Mouse (Mus musculus) induced T-regulatory cell, adult 2 months (primary cell): ENCODE results near the gene BC051142.
A peak's percentile ranks its signal among the peaks of the same experiment; 100 is the strongest.
"Not testable (repeated sequence)": the region's sequence is repeated elsewhere in the genome, so short reads cannot be mapped to it uniquely, and the experiment has no call there.

ENCODE experiments used
- DNase-seq: peaks from one replicate; pipeline ENCODE4 v3.0.0-alpha.2; 2012; ENCODE audit warnings: low read depth

The BC051142 gene

DNA sequence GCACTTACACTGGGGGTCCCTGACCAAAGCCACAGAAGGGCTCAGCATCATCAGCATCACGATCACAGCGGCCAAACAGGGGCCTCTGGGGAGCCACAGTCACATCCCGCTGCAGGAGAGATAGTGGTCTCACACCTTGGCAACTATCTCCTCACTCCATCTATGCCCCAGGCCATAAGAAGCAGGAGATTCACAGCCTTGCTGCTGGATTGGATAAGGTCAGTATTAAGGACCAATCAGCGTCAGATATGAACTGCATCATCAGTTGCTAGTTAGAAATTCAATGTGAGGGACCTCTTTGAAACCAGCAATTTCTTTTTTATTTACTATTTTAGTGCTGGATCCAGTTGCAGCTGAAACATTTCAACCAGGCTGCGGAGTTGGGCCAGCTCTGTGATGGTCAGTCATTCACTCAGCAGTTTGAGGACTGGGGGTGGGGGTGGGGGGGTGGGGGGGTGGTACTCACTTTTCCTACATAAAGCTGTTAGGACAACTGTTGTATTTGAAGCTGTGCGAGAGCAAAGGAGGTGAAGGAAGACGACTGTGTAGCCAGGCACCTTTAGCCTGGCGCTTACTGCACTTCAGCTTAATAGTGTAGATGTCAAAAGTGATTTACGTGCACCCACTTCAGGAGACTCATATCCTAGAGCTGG, 436 bp upstream of the BC051142 start:
- DNase-seq, result peak; percentile 94

DNA sequence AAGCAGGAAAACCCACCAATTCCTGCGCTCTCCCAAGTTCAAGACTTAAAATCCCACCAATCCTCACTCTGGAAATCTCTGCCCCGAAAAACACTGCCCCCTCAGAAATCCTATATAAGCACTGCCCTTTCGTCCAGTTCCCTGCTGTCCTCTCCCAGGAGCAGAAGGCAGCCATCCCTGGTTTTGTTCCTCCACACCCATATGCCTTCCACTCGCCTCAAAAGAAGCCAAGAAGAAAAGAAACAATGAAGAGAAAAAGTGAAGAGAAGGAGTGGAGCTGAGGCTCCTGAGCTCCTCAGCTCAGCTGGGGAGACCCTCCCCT, 735 bp downstream of the BC051142 start:
- no peak for DNase-seq

DNA sequence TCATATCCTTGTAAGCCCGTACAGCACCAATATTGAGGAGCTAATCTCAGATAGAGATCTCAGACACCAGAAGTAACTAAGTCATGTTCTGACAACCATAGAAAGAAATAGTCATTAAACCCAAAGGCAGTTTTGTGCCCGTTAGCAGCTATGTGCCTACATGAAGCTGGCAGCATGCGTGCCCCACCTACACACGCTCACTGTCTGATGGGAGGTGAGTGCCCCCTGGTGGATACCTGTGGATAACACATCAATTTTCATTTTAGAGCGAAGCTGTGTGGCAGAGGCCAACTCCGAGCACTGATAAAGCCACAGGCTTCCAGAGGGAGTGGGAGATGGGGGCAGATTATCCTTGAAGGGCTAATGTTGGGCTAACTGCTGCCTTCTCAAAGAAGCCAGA, 12.5 kb downstream of the BC051142 start:
- DNase-seq, result peak; percentile 84

DNA sequence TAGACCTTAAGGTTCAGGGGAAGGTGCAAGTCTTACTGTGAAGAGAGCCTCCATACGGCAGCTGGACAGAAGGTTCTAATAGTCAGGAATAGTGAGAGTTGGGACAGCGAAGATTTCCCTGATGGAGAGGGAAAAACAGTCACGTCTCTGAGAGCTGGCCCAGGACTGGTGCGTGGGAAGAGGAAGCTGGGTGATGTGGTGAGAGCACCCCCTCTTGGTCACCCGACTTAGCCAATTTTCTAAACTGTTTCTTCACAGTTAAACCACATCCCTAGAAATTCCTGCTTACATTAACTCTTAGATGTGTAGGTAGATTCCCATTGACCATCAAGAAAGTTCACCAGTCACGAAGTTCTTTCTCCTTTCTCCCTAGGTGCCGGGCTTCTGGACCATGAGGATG, 21.4 kb downstream of the BC051142 start:
- DNase-seq, result no peak

DNA sequence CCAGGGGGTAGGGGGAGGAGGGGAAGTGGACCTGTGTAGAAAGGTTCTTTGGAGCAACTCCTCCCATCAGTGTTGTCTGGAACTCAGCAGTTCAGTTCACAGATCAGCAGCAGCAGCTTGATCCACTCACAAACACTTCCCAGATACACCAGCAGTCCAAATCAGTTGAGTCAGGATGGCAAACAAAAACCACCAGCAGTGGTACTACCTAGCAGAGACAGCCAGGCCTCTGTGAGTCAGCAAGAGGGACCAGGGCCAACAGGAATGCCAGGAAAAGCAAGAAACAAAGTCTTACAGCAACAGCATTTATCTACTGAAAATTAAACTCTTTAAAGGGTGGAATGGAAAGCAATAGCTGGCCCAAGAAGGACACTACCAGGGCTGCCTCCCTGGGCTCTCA, 29.0 kb downstream of the BC051142 start:
- DNase-seq, result no peak

DNA sequence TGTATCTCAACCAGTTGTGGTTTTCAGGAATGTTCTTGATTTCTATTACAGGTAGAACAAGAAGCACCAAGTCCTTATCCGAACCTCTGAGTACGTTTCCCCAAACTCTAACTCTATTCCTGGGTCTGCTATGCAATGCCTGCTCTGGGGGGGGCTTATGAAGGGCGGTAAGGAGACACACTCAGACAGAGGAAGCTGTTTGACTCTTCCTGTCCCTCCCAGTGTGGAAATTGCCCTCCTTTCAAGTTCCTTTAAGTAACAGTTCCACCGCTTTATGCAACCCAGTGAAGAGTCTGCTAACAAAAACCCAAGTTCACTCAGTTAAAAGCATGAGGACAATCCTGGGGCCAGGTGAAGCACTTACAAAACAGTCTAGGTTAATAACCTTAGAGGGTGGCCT, 38.5 kb downstream of the BC051142 start:
- DNase-seq, result no peak

DNA sequence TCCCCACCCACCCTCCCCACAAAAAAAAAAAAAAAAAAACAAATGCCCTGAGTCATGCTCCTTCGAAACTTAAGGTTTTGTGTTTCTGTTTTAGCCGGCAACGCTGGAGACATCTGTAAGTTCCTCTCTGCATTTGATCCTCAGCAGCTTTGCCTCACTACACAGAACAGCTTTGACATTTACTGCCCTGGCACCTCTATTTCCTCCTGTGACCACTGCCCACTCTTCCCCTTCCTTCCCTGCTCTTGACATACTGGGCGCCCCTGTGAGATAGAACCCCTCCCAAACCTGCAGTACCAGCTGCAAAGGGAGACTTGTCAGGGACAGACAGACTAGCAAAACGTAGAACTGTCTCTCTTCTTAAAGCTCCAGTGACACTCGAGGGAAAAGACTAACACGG, 39.0 kb downstream of the BC051142 start:
- DNase-seq, result no peak

DNA sequence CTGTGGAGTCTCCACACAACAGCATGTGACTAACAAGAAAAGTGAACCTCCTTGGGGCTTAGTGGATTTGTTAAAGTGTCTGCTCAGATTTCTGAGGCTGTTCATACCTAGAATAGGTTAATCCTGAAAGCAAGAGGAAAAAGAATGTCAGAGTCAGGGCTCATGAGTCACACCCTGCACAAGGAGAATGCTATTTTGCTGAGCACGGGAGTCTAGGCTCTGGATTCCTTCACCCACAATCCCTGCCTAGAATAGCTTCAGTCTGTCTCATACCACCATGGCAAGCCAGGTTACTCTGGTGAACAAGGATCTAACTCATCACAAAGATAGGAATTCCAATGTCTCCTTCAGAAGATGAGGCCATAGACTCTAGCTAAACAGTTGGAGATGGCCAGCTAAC, 40.0 kb downstream of the BC051142 start:
- DNase-seq, result no peak

DNA sequence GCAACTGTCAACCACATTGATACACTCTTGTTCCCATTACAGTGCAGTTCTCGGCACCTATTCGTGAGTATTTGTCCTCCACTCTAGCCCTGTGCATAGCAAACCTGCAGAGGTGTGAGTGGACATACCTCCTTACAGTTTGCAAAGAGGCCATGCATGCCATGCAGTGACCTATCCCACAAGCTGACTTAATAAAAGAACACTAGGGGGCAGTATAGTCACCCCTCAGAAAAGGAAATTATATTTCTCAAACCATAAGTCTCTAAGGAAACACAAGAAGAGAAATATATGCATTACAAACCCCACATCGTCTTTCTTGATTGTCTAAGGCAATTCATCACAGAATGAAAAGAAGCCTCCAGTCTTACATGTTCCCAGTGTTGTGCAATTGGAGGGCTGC, 41.2 kb downstream of the BC051142 start:
- peak; percentile 58 for DNase-seq

DNA sequence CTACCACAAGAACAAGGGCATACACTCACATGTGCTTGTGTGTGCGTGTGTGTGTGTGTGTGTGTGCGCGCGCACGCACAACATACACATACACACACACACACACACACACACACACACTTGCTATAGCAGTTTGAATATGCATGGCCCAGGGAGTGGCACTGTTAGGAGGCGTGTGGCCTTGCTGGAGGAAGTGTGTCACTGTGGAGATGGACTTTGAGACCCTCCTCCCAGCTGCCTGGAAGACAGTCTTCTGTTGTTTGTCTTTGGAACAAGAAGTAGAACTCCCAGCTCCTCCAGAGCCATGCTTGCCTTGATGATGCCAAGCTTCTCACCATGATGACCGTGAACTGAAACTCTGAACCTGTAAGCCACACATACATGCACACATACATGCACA, 43.4 kb downstream of the BC051142 start:
- DNase-seq, result no peak

DNA sequence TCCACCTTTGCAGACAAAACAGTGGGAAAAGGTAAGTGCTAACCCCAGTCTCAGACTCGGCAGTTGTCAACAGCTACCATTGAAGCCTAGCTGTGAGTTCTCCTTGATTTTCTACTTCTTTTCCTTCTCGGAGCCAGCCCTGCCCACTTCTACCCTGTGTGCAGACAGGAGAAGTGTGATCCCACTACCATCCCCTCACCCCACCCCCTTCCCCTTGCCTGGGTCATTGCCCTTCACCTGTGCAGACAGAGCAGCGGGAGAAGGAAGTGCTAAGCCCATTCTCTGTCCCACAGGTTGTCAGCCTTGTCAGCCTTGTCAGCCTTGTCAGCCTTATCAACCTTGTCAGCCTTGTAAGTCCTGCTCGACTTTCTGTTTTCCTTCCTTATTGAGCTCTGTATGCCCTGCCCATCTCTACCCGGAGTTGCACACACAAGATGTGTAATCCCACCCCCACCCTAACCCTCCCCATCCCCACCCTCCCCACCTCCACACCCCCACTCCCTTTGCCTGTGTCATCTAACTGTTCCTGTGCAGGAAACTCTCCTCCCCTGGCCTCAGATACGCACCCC, 49.9 kb downstream of the BC051142 start:
- DNase-seq, result no peak

DNA sequence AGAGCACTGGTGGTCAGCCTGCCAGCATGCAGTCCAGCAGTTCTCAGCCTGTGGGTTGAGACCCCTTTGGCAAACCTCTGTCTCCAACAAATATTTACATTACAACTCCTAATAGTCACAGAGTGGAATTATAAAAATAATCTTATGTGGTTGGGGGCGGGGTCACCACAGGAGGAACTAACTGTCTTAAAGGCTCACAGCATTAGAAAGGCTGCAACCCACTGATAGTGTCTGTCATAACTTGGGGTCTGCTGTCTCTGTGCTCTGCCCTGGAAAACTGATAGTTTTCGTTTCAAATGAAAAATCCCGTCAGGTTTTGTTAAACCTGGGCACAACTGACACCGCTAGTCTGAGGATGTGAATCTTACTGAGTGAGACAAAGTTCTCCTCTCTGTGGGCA, 59.0 kb downstream of the BC051142 start:
- no peak for DNase-seq

DNA sequence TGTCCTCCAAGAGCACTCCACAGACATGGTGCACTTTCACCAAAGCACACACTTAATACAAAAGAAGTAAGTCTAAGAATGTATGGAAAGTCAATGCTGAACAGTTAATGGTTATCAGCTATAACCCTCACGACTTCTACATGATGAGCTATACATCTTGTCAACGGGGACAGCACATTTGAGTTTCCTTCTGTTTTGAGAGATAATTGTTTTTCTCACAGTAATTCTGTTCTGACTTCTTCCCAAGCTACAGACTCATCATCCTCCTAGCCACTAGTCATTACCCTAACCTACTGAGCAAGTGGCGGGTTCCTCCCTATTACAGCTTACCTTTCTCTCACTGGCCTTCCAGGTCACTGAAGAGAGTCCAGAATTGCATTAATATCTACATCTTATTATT, 60.6 kb downstream of the BC051142 start:
- no peak for DNase-seq

DNA sequence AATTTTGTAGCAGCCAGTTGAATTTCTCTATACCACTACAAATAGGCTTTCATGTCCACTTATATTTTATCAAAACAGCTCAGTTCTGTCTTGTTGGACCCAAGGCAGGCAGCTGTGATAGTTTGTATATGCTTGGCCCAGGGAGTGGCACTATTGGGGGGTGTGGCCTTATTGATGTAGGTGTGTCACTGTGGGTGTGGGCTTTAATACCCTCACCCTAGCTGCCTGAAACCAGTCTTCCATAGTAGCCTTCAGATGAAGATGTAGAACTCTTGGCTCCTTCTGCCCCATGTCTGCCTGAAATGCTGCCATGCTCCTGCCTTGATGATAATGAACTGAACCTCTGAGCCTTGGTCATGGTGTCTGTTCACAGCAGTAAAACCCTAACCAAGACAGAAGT, 67.3 kb downstream of the BC051142 start:
- not testable (repeated sequence) for DNase-seq

DNA sequence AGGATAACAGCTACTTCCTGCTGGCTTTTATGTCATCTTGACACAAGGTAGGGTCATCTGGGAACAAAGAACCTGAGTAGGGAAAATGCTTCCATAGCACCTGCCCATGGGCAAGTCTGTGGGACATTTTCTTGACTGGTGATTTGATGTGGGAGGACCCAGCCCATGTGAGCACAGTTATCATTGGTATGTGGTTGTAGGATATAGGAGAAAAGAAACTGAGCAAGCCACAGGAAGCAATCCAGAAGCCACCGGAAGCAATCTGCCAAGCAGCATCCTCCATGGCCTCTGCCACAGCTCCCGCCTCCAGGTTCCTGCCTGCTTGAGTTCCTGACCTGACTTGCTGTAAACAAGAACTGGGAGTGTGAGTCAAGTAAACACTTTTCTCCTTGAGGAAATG, 71.9 kb downstream of the BC051142 start:
- DNase-seq, result no peak

DNA sequence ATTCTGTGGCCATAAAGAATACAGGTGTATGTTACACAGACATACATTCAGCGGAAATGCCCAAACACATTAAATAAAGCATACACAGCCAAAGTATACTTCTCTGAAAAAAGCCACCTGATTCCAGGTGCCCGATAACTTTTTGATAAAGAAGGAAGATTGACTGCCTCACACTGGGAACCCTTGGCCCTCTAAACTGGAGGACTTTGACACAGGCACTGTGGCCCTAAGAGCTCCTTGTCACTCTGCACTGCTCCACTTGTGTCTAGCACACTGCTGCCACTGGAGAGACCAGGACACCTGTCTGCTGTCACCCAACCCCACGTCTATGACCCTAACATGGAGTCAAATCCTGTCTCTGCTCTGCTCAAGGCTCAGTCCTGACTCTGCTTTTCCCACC, 76.4 kb downstream of the BC051142 start:
- DNase-seq, result no peak

DNA sequence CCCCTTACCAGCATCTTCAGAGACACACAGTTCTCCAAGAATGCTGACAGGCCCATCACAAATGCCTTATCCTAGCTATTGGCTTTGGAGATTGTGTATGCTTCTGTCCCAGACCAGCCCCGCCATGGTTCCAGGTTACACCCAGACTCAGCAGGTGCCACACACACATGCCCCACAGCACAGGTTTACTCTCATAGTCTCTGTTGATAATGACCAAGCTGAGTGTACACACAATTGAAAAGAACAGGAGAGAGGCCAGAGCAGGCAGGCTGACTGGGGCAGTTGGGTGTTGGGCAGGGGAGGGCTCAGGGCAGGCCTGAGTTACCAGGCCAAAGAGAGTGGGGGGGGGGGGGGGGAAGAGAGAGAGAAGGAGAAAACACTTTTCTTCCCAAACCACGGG, 77.8 kb downstream of the BC051142 start:
- no peak for DNase-seq

DNA sequence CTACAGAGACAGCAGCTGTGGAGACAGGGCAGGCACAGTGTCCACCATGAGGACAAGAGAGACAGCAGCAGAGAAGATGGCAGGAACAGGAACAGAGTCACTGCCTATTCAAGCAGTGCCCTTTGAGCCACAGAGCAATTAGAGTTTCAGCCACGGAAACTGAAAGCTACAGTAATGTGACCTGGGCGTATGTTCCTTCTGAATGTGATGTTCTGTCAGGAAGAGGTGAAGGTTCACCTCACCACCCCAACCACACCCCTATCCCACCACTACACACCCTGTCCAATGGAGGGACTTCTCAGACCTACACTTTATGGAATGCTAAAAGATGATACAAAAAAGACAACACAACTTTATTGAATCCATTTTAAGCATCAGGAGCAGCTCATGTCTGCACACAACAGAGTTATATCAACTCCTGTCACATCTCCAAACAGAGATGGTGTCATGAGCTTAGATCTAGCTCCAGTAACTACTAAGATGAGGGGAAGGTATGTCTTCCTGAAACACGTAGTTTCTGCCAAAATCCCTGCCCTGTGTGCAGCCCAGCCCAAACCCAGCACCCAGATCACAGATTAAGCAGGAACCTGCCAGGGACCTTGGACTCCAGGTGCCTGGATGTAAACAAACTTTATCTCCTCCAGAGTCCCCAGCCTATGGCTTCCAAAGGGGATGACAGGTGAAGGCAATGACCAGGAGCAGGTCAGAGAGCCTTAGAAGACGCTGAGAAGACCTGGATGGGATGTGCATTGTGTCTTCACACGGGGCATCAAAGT, 78.8 kb downstream of the BC051142 start, which contains the start of gene Btnl4:
Gene Btnl4, minus strand, starts transcription at position 81 of the 776 bp plus-strand sequence.
- DNase-seq, result not testable (repeated sequence)

DNA sequence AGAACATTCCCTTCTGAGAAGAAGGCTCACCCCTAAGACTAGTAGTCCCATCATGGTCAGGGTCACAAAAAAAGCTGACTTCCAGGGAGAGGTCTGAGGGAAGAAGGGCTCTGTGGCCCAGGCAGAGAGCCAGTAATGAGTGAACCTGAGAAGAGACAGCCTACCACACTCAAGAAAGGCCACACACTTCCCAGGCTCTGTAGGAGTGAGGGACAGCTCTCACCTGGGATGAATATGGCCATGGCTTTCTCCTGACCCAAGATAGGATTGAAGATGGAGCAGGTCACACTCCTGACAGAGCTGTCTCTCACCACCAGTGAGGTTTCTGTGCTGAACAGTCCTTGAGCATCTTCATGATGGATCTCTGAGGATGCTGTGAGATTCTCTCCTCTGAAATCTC, 94.2 kb downstream of the BC051142 start:
- DNase-seq, result no peak

DNA sequence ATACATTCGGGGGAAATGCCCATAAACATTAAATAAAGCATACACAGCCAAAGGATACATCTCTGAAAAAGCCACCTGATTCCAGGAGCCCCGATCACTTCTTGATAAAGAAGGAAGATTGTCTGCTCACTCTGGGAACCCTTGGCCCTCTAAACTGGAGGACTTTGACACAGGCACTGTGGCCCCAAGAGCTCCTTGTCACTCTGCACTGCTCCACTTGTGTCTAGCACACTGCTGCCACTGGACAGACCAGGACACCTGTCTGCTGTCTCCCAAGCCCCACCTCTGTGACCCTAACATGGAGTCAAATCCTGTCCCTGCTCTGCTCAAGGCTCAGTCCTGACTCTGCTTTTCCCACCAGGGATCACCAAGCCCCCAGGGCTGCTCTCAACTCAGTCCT, 96.5 kb downstream of the BC051142 start:
- DNase-seq, result not testable (repeated sequence)

DNA sequence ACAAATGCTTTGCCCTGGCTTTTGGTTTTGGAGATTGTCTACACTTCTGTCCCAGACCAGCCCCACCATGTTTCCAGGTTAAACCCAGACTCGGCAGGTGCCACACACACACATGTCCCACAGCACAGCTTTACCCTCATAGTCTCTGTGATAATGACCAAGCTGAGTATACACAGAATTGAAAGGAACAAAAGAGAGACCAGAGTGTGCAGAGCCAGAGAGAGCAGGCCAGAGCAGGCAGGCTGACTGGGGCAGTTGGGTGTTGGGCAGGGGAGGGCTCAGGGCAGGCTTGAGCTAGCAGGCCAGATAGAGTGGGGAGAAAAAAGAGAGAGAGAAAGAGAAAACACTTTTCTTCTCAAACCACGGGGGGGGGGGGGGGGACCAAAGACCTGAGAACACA, 97.9 kb downstream of the BC051142 start:
- DNase-seq, result no peak

DNA sequence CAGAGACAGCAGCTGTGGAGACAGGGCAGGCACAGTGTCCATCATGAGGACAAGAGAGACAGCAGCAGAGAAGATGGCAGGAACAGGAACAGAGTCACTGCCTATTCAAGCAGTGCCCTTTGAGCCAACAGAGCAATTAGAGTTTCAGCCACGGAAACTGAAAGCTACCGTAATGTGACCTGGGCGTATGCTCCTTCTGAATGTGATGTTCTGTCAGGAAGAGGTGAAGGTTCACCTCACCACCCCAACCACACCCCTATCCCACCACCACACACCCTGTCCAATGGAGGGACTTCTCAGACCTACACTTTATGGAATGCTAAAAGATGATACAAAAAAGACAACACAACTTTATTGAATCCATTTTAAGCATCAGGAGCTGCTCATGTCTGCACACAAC, 98.7 kb downstream of the BC051142 start:
- DNase-seq, result peak; percentile 6

DNA sequence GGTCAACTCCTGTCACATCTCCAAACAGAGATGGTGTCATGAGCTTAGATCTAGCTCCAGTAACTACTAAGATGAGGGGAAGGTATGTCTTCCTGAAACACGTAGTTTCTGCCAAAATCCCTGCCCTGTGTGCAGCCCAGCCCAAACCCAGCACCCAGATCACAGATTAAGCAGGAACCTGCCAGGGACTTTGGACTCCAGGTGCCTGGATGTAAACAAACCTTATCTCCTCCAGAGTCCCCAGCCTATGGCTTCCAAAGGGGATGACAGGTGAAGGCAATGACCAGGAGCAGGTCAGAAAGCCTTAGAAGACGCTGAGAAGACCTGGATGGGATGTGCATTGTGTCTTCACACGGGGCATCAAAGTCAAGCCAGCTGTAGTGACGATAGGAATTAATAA, 99.1 kb downstream of the BC051142 start:
- not testable (repeated sequence) for DNase-seq

DNA sequence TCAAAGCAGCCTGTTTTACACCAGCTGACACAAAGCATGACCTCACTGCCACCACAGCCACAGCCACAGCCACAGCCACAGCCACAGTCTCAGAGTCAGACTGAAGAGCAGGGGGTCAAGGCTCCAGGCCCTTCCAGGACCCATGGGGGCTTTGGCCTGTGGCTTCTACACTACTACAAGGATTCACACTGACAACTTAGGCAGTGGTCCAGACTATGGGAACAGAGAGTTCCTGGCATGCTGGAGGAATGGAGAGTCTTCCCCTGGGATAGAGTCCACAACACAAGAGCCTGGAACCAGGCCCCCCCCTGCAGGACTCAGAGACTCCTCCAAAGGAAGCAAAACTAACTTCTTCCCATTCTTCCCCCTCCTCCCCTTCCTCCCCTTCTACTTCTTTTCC, 109.0 kb downstream of the BC051142 start:
- no peak for DNase-seq
